Mouse (Mus musculus) MEL (cell line): ENCODE measurements around the gene Shbg. TPM values are rescaled to one million over a fixed set of nuclear protein-coding genes. Genes with fewer than 3 reads are reported as not detected.

ENCODE experiments used
- DNase-seq: peaks from one replicate; pipeline ENCODE4 v3.0.0; 2011; ENCODE audit warnings: low read depth, low spot score
- H3K27ac ChIP-seq: 2 replicates; pipeline ENCODE4 v1.5.1; 2012; ENCODE audit warnings: low read depth, mild to moderate bottlenecking, control low read depth, low read length, moderate library complexity; ENCODE audit not compliant: control insufficient read depth
- H3K27me3 ChIP-seq, 2 experiments: fragments of 150-350 bp in 1 of 2; sonication (generic) in 1 of 2; 2 replicates each; pipeline ENCODE4 v1.6.1; 2012; ENCODE audit warnings: low read length in 2 of 2, mild to moderate bottlenecking in 2 of 2, improper control_type of control experiment in 1 of 2, moderate library complexity in 1 of 2; ENCODE audit not compliant: insufficient read depth in 2 of 2, control insufficient read depth in 1 of 2
- H3K36me3 ChIP-seq, 2 experiments: 2 replicates each; pipeline ENCODE4 v1.6.1; 2012 to 2014; ENCODE audit warnings: low read length in 2 of 2, improper control_type of control experiment in 1 of 2, inconsistent platforms in 1 of 2, mild to moderate bottlenecking in 1 of 2; ENCODE audit not compliant: insufficient read depth in 2 of 2, control insufficient read depth in 1 of 2
- H3K4me1 ChIP-seq, 2 experiments: fragments of 150-350 bp in 1 of 2; sonication (generic) in 1 of 2; 2 replicates each; pipeline ENCODE4 v1.6.1; 2012; ENCODE audit warnings: low read length in 2 of 2, improper control_type of control experiment in 1 of 2, mild to moderate bottlenecking in 1 of 2; ENCODE audit not compliant: insufficient read depth in 2 of 2, control insufficient read depth in 1 of 2
- H3K4me3 ChIP-seq, 2 experiments: fragments of 150-350 bp in 1 of 2; sonication (generic) in 1 of 2; 2 replicates each; pipeline ENCODE4 v1.5.1; 2012; ENCODE audit warnings: low read depth in 2 of 2, low read length in 2 of 2, mild to moderate bottlenecking in 2 of 2, moderate library complexity in 2 of 2, control low read depth in 1 of 2, improper control_type of control experiment in 1 of 2; ENCODE audit not compliant: control insufficient read depth in 1 of 2, insufficient read depth in 1 of 2
- H3K79me2 ChIP-seq: 2 replicates; pipeline ENCODE4 v1.6.1; 2012; ENCODE audit warnings: mild to moderate bottlenecking, low read length, moderate library complexity; ENCODE audit not compliant: control insufficient read depth, poor library complexity, insufficient read depth
- H3K9ac ChIP-seq: 2 replicates; pipeline ENCODE4 v1.6.1; 2012; ENCODE audit warnings: low read depth, mild to moderate bottlenecking, control low read depth, low read length, moderate library complexity; ENCODE audit not compliant: control insufficient read depth, poor library complexity, severe bottlenecking
- H3K9me3 ChIP-seq: fragments of 150-350 bp; sonication (generic); replicated peaks from 2 replicates; pipeline ENCODE4 v1.6.1; 2012; ENCODE audit warnings: mild to moderate bottlenecking, low read length, improper control_type of control experiment, moderate library complexity; ENCODE audit not compliant: insufficient read depth
- BHLHE40 ChIP-seq: IDR thresholded peaks from 2 replicates; pipeline ENCODE4 v1.6.1; 2012; ENCODE audit warnings: low read depth, mild to moderate bottlenecking, inconsistent platforms, low read length, improper control_type of control experiment, borderline replicate concordance
- CHD2 ChIP-seq: IDR thresholded peaks from 2 replicates; pipeline ENCODE4 v1.6.1; 2011; ENCODE audit warnings: low read length, improper control_type of control experiment
- CTCF ChIP-seq, 3 experiments: IDR thresholded peaks in 2 of 3; conservative IDR thresholded peaks in 1 of 3; 2 replicates each; pipeline ENCODE4 v1.5.1; 2011 to 2012; ENCODE audit warnings: low read length in 3 of 3, low read depth in 2 of 3, mild to moderate bottlenecking in 2 of 3, improper control_type of control experiment in 1 of 3, inconsistent platforms in 1 of 3, mixed read lengths in 1 of 3, moderate library complexity in 1 of 3; ENCODE audit not compliant: control insufficient read depth in 1 of 3, insufficient read depth in 1 of 3, poor library complexity in 1 of 3, severe bottlenecking in 1 of 3
- E2F4 ChIP-seq: IDR thresholded peaks from 2 replicates; pipeline ENCODE4 v1.6.1; 2011; ENCODE audit warnings: low read depth, low read length, improper control_type of control experiment, borderline replicate concordance
- ELF1 ChIP-seq: IDR thresholded peaks from 2 replicates; pipeline ENCODE4 v1.6.1; 2014; ENCODE audit warnings: low read depth, mild to moderate bottlenecking, inconsistent platforms, low read length, improper control_type of control experiment, moderate library complexity
- EP300 ChIP-seq, 2 experiments: IDR thresholded peaks; 2 replicates each; pipeline ENCODE4 v1.6.1; 2011; ENCODE audit warnings: improper control_type of control experiment in 2 of 2, low read length in 2 of 2, low read depth in 1 of 2, mild to moderate bottlenecking in 1 of 2
- ETS1 ChIP-seq: IDR thresholded peaks from 2 replicates; pipeline ENCODE4 v1.6.1; 2012; ENCODE audit warnings: low read depth, mild to moderate bottlenecking, inconsistent platforms, low read length, improper control_type of control experiment, moderate library complexity
- GABPA ChIP-seq: IDR thresholded peaks from 2 replicates; pipeline ENCODE4 v1.6.1; 2012; ENCODE audit warnings: low read depth, mild to moderate bottlenecking, inconsistent platforms, low read length, improper control_type of control experiment, moderate library complexity
- GATA1 ChIP-seq: IDR thresholded peaks from 2 replicates; pipeline ENCODE4 v1.6.1; 2011; ENCODE audit warnings: low read depth, low read length, improper control_type of control experiment
- HCFC1 ChIP-seq: IDR thresholded peaks from 2 replicates; pipeline ENCODE4 v1.6.1; 2012; ENCODE audit warnings: low read depth, mild to moderate bottlenecking, inconsistent platforms, low read length, improper control_type of control experiment, moderate library complexity
- JUND ChIP-seq: IDR thresholded peaks from 2 replicates; pipeline ENCODE4 v1.6.1; 2011; ENCODE audit warnings: low read depth, mild to moderate bottlenecking, improper control_type of control experiment, low read length
- MAFK ChIP-seq: IDR thresholded peaks from 2 replicates; pipeline ENCODE4 v1.6.1; 2011; ENCODE audit warnings: low read depth, mild to moderate bottlenecking, low read length, improper control_type of control experiment, borderline replicate concordance
- MAX ChIP-seq: IDR thresholded peaks from 2 replicates; pipeline ENCODE4 v1.6.1; 2011; ENCODE audit warnings: low read length, improper control_type of control experiment
- MAZ ChIP-seq: IDR thresholded peaks from 2 replicates; pipeline ENCODE4 v1.6.1; 2012; ENCODE audit warnings: low read depth, mild to moderate bottlenecking, inconsistent platforms, low read length, improper control_type of control experiment
- MEF2A ChIP-seq: IDR thresholded peaks from 2 replicates; pipeline ENCODE4 v1.6.1; 2014; ENCODE audit warnings: low read depth, mild to moderate bottlenecking, inconsistent platforms, low read length, improper control_type of control experiment; ENCODE audit not compliant: poor library complexity, insufficient replicate concordance, severe bottlenecking; ENCODE audit errors: extremely low read depth
- MXI1 ChIP-seq: IDR thresholded peaks from 2 replicates; pipeline ENCODE4 v1.6.1; 2011; ENCODE audit warnings: mild to moderate bottlenecking, low read depth, low read length, improper control_type of control experiment
- MYB ChIP-seq: IDR thresholded peaks from 2 replicates; pipeline ENCODE4 v1.6.1; 2011; ENCODE audit warnings: mild to moderate bottlenecking, low read depth, low read length, improper control_type of control experiment
- MYC ChIP-seq: IDR thresholded peaks from 2 replicates; pipeline ENCODE4 v1.6.1; 2011; ENCODE audit warnings: low read depth, mild to moderate bottlenecking, low read length, improper control_type of control experiment, moderate library complexity
- NELFE ChIP-seq: IDR thresholded peaks from 2 replicates; pipeline ENCODE4 v1.6.1; 2011; ENCODE audit warnings: low read depth, low read length, improper control_type of control experiment
- NRF1 ChIP-seq: IDR thresholded peaks from 2 replicates; pipeline ENCODE4 v1.6.1; 2014; ENCODE audit warnings: low read depth, mild to moderate bottlenecking, inconsistent platforms, low read length, improper control_type of control experiment, moderate library complexity; ENCODE audit not compliant: poor library complexity, insufficient read depth, severe bottlenecking
- POLR2A ChIP-seq, 2 experiments: IDR thresholded peaks; 2 replicates each; pipeline ENCODE4 v1.6.1; 2011 to 2012; ENCODE audit warnings: low read length in 2 of 2, mild to moderate bottlenecking in 2 of 2, control low read depth in 1 of 2, improper control_type of control experiment in 1 of 2, low read depth in 1 of 2, moderate library complexity in 1 of 2; ENCODE audit not compliant: control insufficient read depth in 1 of 2, insufficient read depth in 1 of 2, poor library complexity in 1 of 2
- POLR2AphosphoS2 ChIP-seq: IDR thresholded peaks from 2 replicates; pipeline ENCODE4 v1.6.1; 2011; ENCODE audit warnings: low read length, improper control_type of control experiment
- POLR2AphosphoS5 ChIP-seq: IDR thresholded peaks from 2 replicates; pipeline ENCODE4 v1.6.1; 2012; ENCODE audit warnings: low read depth, borderline replicate concordance, mild to moderate bottlenecking, inconsistent platforms, low read length, moderate library complexity, mixed read lengths
- RAD21 ChIP-seq: IDR thresholded peaks from 2 replicates; pipeline ENCODE4 v1.6.1; 2011; ENCODE audit warnings: mild to moderate bottlenecking, low read depth, low read length, improper control_type of control experiment
- RCOR1 ChIP-seq: IDR thresholded peaks from 2 replicates; pipeline ENCODE4 v1.6.1; 2012; ENCODE audit warnings: low read depth, mild to moderate bottlenecking, inconsistent platforms, low read length, improper control_type of control experiment
- SIN3A ChIP-seq: IDR thresholded peaks from 2 replicates; pipeline ENCODE4 v1.6.1; 2012; ENCODE audit warnings: low read length, improper control_type of control experiment, inconsistent platforms
- TAL1 ChIP-seq: IDR thresholded peaks from 2 replicates; pipeline ENCODE4 v1.6.1; 2012; ENCODE audit warnings: mild to moderate bottlenecking, inconsistent platforms, low read length, moderate library complexity, mixed read lengths
- TBP ChIP-seq: IDR thresholded peaks from 2 replicates; pipeline ENCODE4 v1.8.0; 2011; ENCODE audit warnings: low read depth, low read length, improper control_type of control experiment
- TCF12 ChIP-seq: IDR thresholded peaks from 2 replicates; pipeline ENCODE4 v1.6.1; 2014; ENCODE audit warnings: low read depth, mild to moderate bottlenecking, inconsistent platforms, low read length, improper control_type of control experiment, moderate library complexity
- UBTF ChIP-seq: IDR thresholded peaks from 2 replicates; pipeline ENCODE4 v1.6.1; 2012; ENCODE audit warnings: low read depth, mild to moderate bottlenecking, inconsistent platforms, low read length, improper control_type of control experiment, moderate library complexity, borderline replicate concordance; ENCODE audit not compliant: insufficient read depth
- USF1 ChIP-seq: IDR thresholded peaks from 2 replicates; pipeline ENCODE4 v1.6.1; 2014; ENCODE audit warnings: low read depth, mild to moderate bottlenecking, inconsistent platforms, low read length, improper control_type of control experiment, moderate library complexity
- ZC3H11A ChIP-seq: IDR thresholded peaks from 2 replicates; pipeline ENCODE4 v1.6.1; 2012; ENCODE audit warnings: low read depth, mild to moderate bottlenecking, inconsistent platforms, low read length, improper control_type of control experiment
- ZMIZ1 ChIP-seq: IDR thresholded peaks from 2 replicates; pipeline ENCODE4 v1.6.1; 2012; ENCODE audit warnings: low read depth, mild to moderate bottlenecking, inconsistent platforms, low read length, improper control_type of control experiment, moderate library complexity
- ZNF384 ChIP-seq: IDR thresholded peaks from 2 replicates; pipeline ENCODE4 v1.6.1; 2012; ENCODE audit warnings: low read depth, mild to moderate bottlenecking, inconsistent platforms, low read length, improper control_type of control experiment
- polyA plus RNA-seq, 2 experiments: library from polyadenylated mRNA; stranded (reverse) in 1 of 2; unstranded in 1 of 2; fragments of >175 nt in 1 of 2; fragments of >200 nt in 1 of 2; gene quantifications; 2 replicates each; pipeline versions ENCODE4 v1.2.1 to v1.2.4; 2012; ENCODE audit warnings: low replicate concordance in 2 of 2, low read depth in 1 of 2; ENCODE audit not compliant: insufficient read length in 2 of 2, insufficient read depth in 1 of 2, missing spikeins in 1 of 2
- total RNA-seq: library from RNA; depleted of rRNA; stranded (reverse); fragments of 300-350 nt; gene quantifications from 2 replicates; pipeline ENCODE4 v1.2.3, GENCODE M21; 2012

Shbg gene
- total and polyA plus RNA-seq, 3 experiments = not detected

GRCm38 (mm10) chr11:69605726-69606490 is 11.8 kb downstream of the Shbg start, which contains the start of gene Atp1b2:
TSS of gene Atp1b2 (minus strand) at chr11:69605942.
- Histone ChIP-seq H3K79me2 (peaks cover 6% of the 10 kb centered on the region), H3K4me3 (peak within 1 kb of the TSS; percentile 61 to 80), H3K4me1 (peaks cover 39 to 65% of the 10 kb centered on the region in 2 experiments), H3K27me3 (no peaks in the 10 kb centered on the region)
- peak; percentile 99 for DNase-seq
- TF ChIP-seq MAZ (peak; percentile 93; the same call in 1 of the 2 replicates), GABPA (no peak), ZC3H11A (no peak; the same call in 1 of the 2 replicates), USF1 (0 out of 2 replicates have a peak, but pooled peaks have one; percentile 51), UBTF (0 out of 2 replicates have a peak, but pooled peaks have one; percentile 28), MAX (peak; percentile 67; the same call in 1 of the 2 replicates), TBP (peak; percentile 96), SIN3A (peak; percentile 89), GATA1 (no peak), E2F4 (no peak), RCOR1 (peak; percentile 54), JUND (no peak), MXI1 (peak; percentile 72; the same call in 1 of the 2 replicates), MYB (0 out of 2 replicates have a peak, but pooled peaks have one; percentile 38), ZMIZ1 (peak; percentile 100), CTCF (IDR thresholded peaks at IDR 0.05 in 2 of 3, conservative IDR thresholded peaks at IDR 0.05 in 1 of 3; ENCODE audit: control insufficient read depth in 1 of 3, insufficient read depth in 1 of 3, low read depth in 2 of 3, low read length in 3 of 3, poor library complexity in 1 of 3, severe bottlenecking in 1 of 3) (no peak), POLR2A (IDR thresholded peaks at IDR 0.05; ENCODE audit: control insufficient read depth in 1 of 2, insufficient read depth in 1 of 2, low read depth in 1 of 2, low read length in 2 of 2, poor library complexity in 1 of 2) (peak; percentile 100), TCF12 (peak; percentile 61), CHD2 (no peak), RAD21 (no peak), MYC (peak; percentile 57; the same call in 1 of the 2 replicates), MAFK (no peak), POLR2AphosphoS5 (no peak; the same call in 1 of the 2 replicates), NELFE (peak; percentile 98), HCFC1 (peak; percentile 71), EP300 (IDR thresholded peaks at IDR 0.05; ENCODE audit: low read depth in 1 of 2, low read length in 2 of 2) (peak in 1 of 2 experiments; percentile 54; a peak in 2 of 4 replicates), ZNF384 (peak; percentile 99), TAL1 (0 out of 2 replicates have a peak, but pooled peaks have one; percentile 6), NRF1 (peak; percentile 62), ELF1 (peak; percentile 59; the same call in 1 of the 2 replicates), POLR2AphosphoS2 (peak; percentile 97), ETS1 (peak; percentile 69), MEF2A (no peak), BHLHE40 (no peak)
- TF ChIP-seq, all 39 proteins: peak for 22
- Histone ChIP-seq H3K9ac (peak within 1 kb of the TSS; percentile 73), H3K27ac (peak within 1 kb of the TSS; percentile 78), H3K36me3 (peaks cover 1 to 43% of the 10 kb centered on the region in 2 experiments; a peak in 3 of 4 replicates), H3K9me3 (no peaks in the 10 kb centered on the region)
